Mouse (Mus musculus) G1E (cell line): ENCODE measurements around the gene Rab36. TPM values are rescaled to one million over a fixed set of nuclear protein-coding genes. Genes with fewer than 3 reads are reported as not detected.

Source experiments
- ATAC-seq: 2 replicates; pipeline ENCODE4 v1.8.0; 2016; ENCODE audit warnings: mild to moderate bottlenecking; ENCODE audit not compliant: insufficient number of reproducible peaks, poor library complexity, low FRiP score, severe bottlenecking; ENCODE audit errors: extremely low read depth
- DNase-seq: peaks from one replicate; pipeline ENCODE4 v3.0.0; 2012; ENCODE audit warnings: low spot score
- H3K27me3 ChIP-seq: 2 replicates; pipeline ENCODE4 v1.6.1; 2012; ENCODE audit warnings: mild to moderate bottlenecking, low read length, inconsistent platforms; ENCODE audit not compliant: insufficient read depth
- H3K36me3 ChIP-seq: replicated peaks from 2 replicates; pipeline ENCODE3; 2012; ENCODE audit warnings: mild to moderate bottlenecking, inconsistent platforms
- H3K4me1 ChIP-seq: 2 replicates; pipeline ENCODE4 v1.6.1; 2012; ENCODE audit warnings: low read depth, low read length, inconsistent platforms, mixed read lengths; ENCODE audit not compliant: insufficient read depth
- H3K4me3 ChIP-seq: 2 replicates; pipeline ENCODE4 v1.5.1; 2012; ENCODE audit warnings: low read depth, mild to moderate bottlenecking, inconsistent platforms, low read length, moderate library complexity, mixed read lengths
- H3K9me3 ChIP-seq: replicated peaks from 2 replicates; pipeline ENCODE4 v1.6.1; 2012; ENCODE audit warnings: inconsistent platforms
- CTCF ChIP-seq: IDR thresholded peaks from 2 replicates; pipeline ENCODE4 v1.5.1; 2012; ENCODE audit warnings: low read depth, low read length, inconsistent platforms, mixed read lengths
- GATA1 ChIP-seq: IDR thresholded peaks from 2 replicates; pipeline ENCODE4 v1.6.1; 2012; ENCODE audit warnings: borderline replicate concordance, low read length, inconsistent platforms, mixed read lengths
- GATA2 ChIP-seq: IDR thresholded peaks from 2 replicates; pipeline ENCODE4 v1.6.1; 2012; ENCODE audit warnings: low read depth, low read length, inconsistent platforms, borderline replicate concordance
- POLR2AphosphoS5 ChIP-seq: IDR thresholded peaks from 2 replicates; pipeline ENCODE4 v1.6.1; 2012; ENCODE audit warnings: low read depth, low read length, inconsistent platforms; ENCODE audit not compliant: insufficient replicate concordance
- TAL1 ChIP-seq: conservative IDR thresholded peaks from 2 replicates; pipeline ENCODE4 v1.6.1; 2012; ENCODE audit warnings: low read depth, low read length, inconsistent platforms, mixed read lengths
- polyA plus RNA-seq: library from polyadenylated mRNA; stranded (reverse); fragments of >175 nt; gene quantifications from 2 replicates; pipeline ENCODE4 v1.2.3, GENCODE M21; 2012
- total RNA-seq, 2 experiments: library from RNA; stranded (forward) in 1 of 2; stranded (reverse) in 1 of 2; fragments of 200-1000 nt in 1 of 2; fragments of >200 nt in 1 of 2; fragmentation: Nextera tagmentation in 1 of 2; gene quantifications; 2 replicates each; pipeline ENCODE4 v1.2.3; 2014 to 2017

Rab36 gene
- total and polyA plus RNA-seq, 3 experiments, result 0.05 TPM; not detected in 2

- no peak overlapping the region for H3K4me3 ChIP-seq
- ATAC-seq, result no peak
- no peaks in the 10 kb centered on the region; the same call in 1 of the 2 replicates for H3K27me3 ChIP-seq
- no peaks in the 10 kb centered on the region for H3K36me3 ChIP-seq
- no peak for DNase-seq
- no peaks in the 10 kb centered on the region for H3K4me1 ChIP-seq
- H3K9me3 ChIP-seq, result peaks cover 77% of the 10 kb centered on the region
- TF ChIP-seq TAL1 (no peak), POLR2AphosphoS5 (no peak), GATA2 (no peak), CTCF (no peak), GATA1 (no peak)
Observed at GRCm38 (mm10) chr10:75020271-75020670, 16.6 kb upstream of the Rab36 start.

- no peaks in the 10 kb centered on the region for H3K36me3 ChIP-seq
- H3K4me1 ChIP-seq, result no peaks in the 10 kb centered on the region
- H3K27me3 ChIP-seq, result no peaks in the 10 kb centered on the region; the same call in 1 of the 2 replicates
- H3K4me3 ChIP-seq, result no peak overlapping the region
- ATAC-seq (no peak), DNase-seq (no peak)
- TF ChIP-seq GATA1, result no peak
- TF ChIP-seq POLR2AphosphoS5, result no peak
- TF ChIP-seq TAL1, result no peak
- no peak for TF ChIP-seq GATA2
- no peak for TF ChIP-seq CTCF
- H3K9me3 ChIP-seq, result peaks cover 72% of the 10 kb centered on the region
Observed at GRCm38 (mm10) chr10:75021138-75021537, 15.7 kb upstream of the Rab36 start.

- Histone ChIP-seq H3K36me3 (no peaks in the 10 kb centered on the region), H3K4me1 (no peaks in the 10 kb centered on the region), H3K4me3 (no peak overlapping the region), H3K9me3 (peaks cover 65% of the 10 kb centered on the region), H3K27me3 (no peaks in the 10 kb centered on the region)
- TF ChIP-seq TAL1 (no peak), CTCF (no peak), POLR2AphosphoS5 (no peak), GATA2 (no peak), GATA1 (no peak)
- ATAC-seq (no peak), DNase-seq (no peak)
Observed at GRCm38 (mm10) chr10:75026491-75026890, 10.4 kb upstream of the Rab36 start.

- DNase-seq (no peak), ATAC-seq (no peak)
- Histone ChIP-seq H3K27me3 (no peaks in the 10 kb centered on the region), H3K36me3 (no peaks in the 10 kb centered on the region), H3K9me3 (peaks cover 65% of the 10 kb centered on the region), H3K4me1 (no peaks in the 10 kb centered on the region), H3K4me3 (no peak overlapping the region)
- TF ChIP-seq CTCF (no peak), GATA1 (no peak), GATA2 (no peak), POLR2AphosphoS5 (no peak), TAL1 (no peak)
Observed at GRCm38 (mm10) chr10:75028743-75029142, 8.1 kb upstream of the Rab36 start.

GRCm38 (mm10) chr10:75029677-75030076, 7.2 kb upstream of the Rab36 start:
- TF ChIP-seq TAL1, result no peak
- no peak for TF ChIP-seq GATA2
- TF ChIP-seq GATA1, result no peak
- TF ChIP-seq CTCF, result no peak
- no peak for TF ChIP-seq POLR2AphosphoS5
- H3K4me3 ChIP-seq, result no peak overlapping the region

GRCm38 (mm10) chr10:75030234-75030633, 6.6 kb upstream of the Rab36 start:
- H3K4me1 ChIP-seq, result no peaks in the 10 kb centered on the region
- peaks cover 67% of the 10 kb centered on the region for H3K9me3 ChIP-seq
- H3K27me3 ChIP-seq, result no peaks in the 10 kb centered on the region
- no peak for DNase-seq
- no peak overlapping the region for H3K4me3 ChIP-seq
- no peak for ATAC-seq
- no peaks in the 10 kb centered on the region for H3K36me3 ChIP-seq
- TF ChIP-seq GATA1 (no peak), GATA2 (no peak)

More at GRCm38 (mm10) chr10:75029677-75030076, 7.2 kb upstream of the Rab36 start:
- no peak for ATAC-seq
- Histone ChIP-seq H3K36me3 (no peaks in the 10 kb centered on the region), H3K4me1 (no peaks in the 10 kb centered on the region), H3K9me3 (peaks cover 68% of the 10 kb centered on the region), H3K27me3 (no peaks in the 10 kb centered on the region)
- no peak for DNase-seq
